Mouse (Mus musculus) olfactory bulb, adult 2 months (tissue): ENCODE results near the gene Arl15.

Source experiments
- CTCF ChIP-seq: fragments of 200-500 bp; IDR thresholded peaks from 2 replicates; pipeline ENCODE4 v1.5.1; 2012; ENCODE audit warnings: low read depth, mild to moderate bottlenecking, low read length, moderate library complexity; ENCODE audit not compliant: insufficient read depth
- POLR2A ChIP-seq: fragments of 200-500 bp; IDR thresholded peaks from 2 replicates; pipeline ENCODE4 v1.6.1; 2012; ENCODE audit warnings: mild to moderate bottlenecking, low read depth, low read length, moderate library complexity; ENCODE audit not compliant: insufficient read depth

DNA sequence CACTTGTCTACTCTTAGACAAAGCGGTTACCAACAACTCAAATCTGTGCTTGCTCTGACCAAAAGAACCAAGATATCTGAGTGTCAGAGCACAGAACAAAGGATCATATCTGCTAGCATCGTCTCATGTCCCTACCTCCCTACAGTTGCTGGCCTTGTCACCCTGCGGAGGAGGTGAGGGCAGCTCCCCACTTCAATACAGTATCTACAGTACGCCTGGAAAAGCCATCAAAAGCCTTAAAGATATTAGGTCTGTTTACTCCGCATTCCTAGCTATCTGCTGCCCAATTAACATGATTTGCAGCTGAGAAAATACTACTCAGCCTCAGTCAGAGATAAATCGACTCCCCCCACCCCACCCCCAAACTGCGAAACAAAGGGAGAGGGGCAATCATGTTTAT lies 371.3 kb downstream of the Arl15 start:
- no peak for TF ChIP-seq CTCF
- TF ChIP-seq POLR2A: no peak
